Mouse (Mus musculus) liver, postnatal 0 days (tissue): ENCODE results near the gene Abcb8.
A peak's percentile ranks its signal among the peaks of the same experiment; 100 is the strongest.

Experiments used
- CTCF ChIP-seq: sonication (generic); IDR thresholded peaks from 2 replicates; pipeline ENCODE4 v1.5.1; 2016; ENCODE audit warnings: antibody characterized with exemption, low read depth
- EP300 ChIP-seq: IDR thresholded peaks from 2 replicates; pipeline ENCODE4 v1.6.1; 2016; ENCODE audit warnings: antibody characterized with exemption, low read depth, mild to moderate bottlenecking

GRCm38 (mm10) chr5:24394165-24394894 lies 867 bp downstream of the Abcb8 start:
- peak; percentile 84 for TF ChIP-seq CTCF
- no peak for TF ChIP-seq EP300
